Mouse (Mus musculus) C2C12 (cell line): ENCODE measurements at regions not wholly inside any gene's neighbourhood (a gene's known extent, or its start where the extent isn't known, plus 50 kb on each side); places are given as distances from the start of the nearest gene placed in this dataset.

Experiments used
- H3K27me3 ChIP-seq: one replicate; pipeline ENCODE4 v1.6.1; 2011; ENCODE audit not compliant: control insufficient read depth, insufficient read depth, insufficient read length
- H3K36me3 ChIP-seq: one replicate; pipeline ENCODE4 v1.6.1; 2011; ENCODE audit not compliant: control insufficient read depth, insufficient read depth
- H3K4me3 ChIP-seq: one replicate; pipeline ENCODE4 v1.5.1; 2011; ENCODE audit warnings: mild to moderate bottlenecking, control low read depth; ENCODE audit not compliant: poor library complexity, insufficient read depth, severe bottlenecking
- H3K79me2 ChIP-seq: one replicate; pipeline ENCODE4 v1.6.1; 2011; ENCODE audit not compliant: control insufficient read depth, insufficient read depth
- H3K79me3 ChIP-seq: one replicate; pipeline ENCODE4 v1.6.1; 2011; ENCODE audit warnings: low read depth, control low read depth
- H3ac ChIP-seq: one replicate; pipeline ENCODE3; 2011; ENCODE audit warnings: low read depth; ENCODE audit not compliant: control insufficient read depth, insufficient read length
- CEBPB ChIP-seq: IDR thresholded peaks from one replicate; pipeline ENCODE4 v1.6.1; 2011; ENCODE audit warnings: low read depth, mild to moderate bottlenecking, control low read depth, moderate library complexity
- CTCF ChIP-seq: IDR thresholded peaks from one replicate; pipeline ENCODE4 v1.5.1; 2011; ENCODE audit not compliant: control insufficient read depth, insufficient read depth, insufficient read length
- FOSL1 ChIP-seq: IDR thresholded peaks from one replicate; pipeline ENCODE4 v1.8.0; 2011; ENCODE audit warnings: mild to moderate bottlenecking, low read length; ENCODE audit not compliant: poor library complexity, insufficient read depth, severe bottlenecking
- MAX ChIP-seq: IDR thresholded peaks from one replicate; pipeline ENCODE4 v1.6.1; 2011; ENCODE audit warnings: mild to moderate bottlenecking, control low read depth
- MYOD1 ChIP-seq: IDR thresholded peaks from one replicate; pipeline ENCODE4 v1.6.1; 2011; ENCODE audit warnings: low read depth; ENCODE audit not compliant: control insufficient read depth, insufficient read length
- MYOG ChIP-seq: IDR thresholded peaks from one replicate; pipeline ENCODE4 v1.6.1; 2011; ENCODE audit not compliant: control insufficient read depth, insufficient read length; ENCODE audit errors: extremely low read depth
- USF1 ChIP-seq: IDR thresholded peaks from one replicate; pipeline ENCODE4 v1.6.1; 2011; ENCODE audit warnings: low read depth, mild to moderate bottlenecking, control low read depth, moderate library complexity

GRCm38 (mm10) chr2:137257847-137258515 is 141.5 kb upstream of the Jag1 start:
- no peaks in the 10 kb centered on the region for H3K79me2 ChIP-seq
- no peaks in the 10 kb centered on the region for H3K79me3 ChIP-seq
- H3ac ChIP-seq, result no peak overlapping the region
- H3K36me3 ChIP-seq, result no peaks in the 10 kb centered on the region
- no peaks in the 10 kb centered on the region for H3K27me3 ChIP-seq
- TF ChIP-seq MYOD1, result no peak
- no peak for TF ChIP-seq USF1
- TF ChIP-seq FOSL1, result no peak
- TF ChIP-seq MAX, result no peak
- no peak for TF ChIP-seq MYOG
- no peak for TF ChIP-seq CTCF
- TF ChIP-seq CEBPB, result no peak
- H3K4me3 ChIP-seq, result no peak overlapping the region

DNA sequence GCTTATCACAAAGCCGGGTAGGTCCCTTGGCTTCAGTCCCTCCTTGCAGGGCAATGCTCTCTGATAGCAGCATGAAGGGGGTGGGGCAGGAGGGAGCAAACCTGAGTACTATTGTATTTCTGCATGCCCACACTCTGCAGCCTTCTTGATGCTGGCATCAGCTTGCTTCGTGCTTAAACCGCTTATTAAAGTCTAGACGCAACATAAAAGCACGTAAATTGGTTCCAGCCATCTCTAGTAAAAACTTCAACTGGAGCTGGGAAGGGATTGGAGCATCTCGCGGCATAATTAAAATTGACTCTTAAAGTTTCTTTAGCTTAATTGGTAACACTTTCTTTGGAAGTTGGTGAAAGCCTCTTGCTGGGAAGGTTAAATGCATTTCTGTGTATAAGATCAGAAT is 131.5 kb upstream of the Jag1 start:
- no peak overlapping the region for H3K4me3 ChIP-seq
- H3K79me2 ChIP-seq, result no peaks in the 10 kb centered on the region
- no peaks in the 10 kb centered on the region for H3K79me3 ChIP-seq
- no peaks in the 10 kb centered on the region for H3K36me3 ChIP-seq
- H3ac ChIP-seq, result no peak overlapping the region
- TF ChIP-seq MYOD1 (no peak), CEBPB (no peak), FOSL1 (no peak), MYOG (no peak), USF1 (no peak), MAX (no peak), CTCF (no peak)
- H3K27me3 ChIP-seq, result no peaks in the 10 kb centered on the region

- H3K79me3 ChIP-seq, result no peaks in the 10 kb centered on the region
- H3K36me3 ChIP-seq, result no peaks in the 10 kb centered on the region
- H3K27me3 ChIP-seq, result no peaks in the 10 kb centered on the region
- no peak for TF ChIP-seq CEBPB
- TF ChIP-seq MYOD1, result no peak
- TF ChIP-seq MAX, result no peak
- TF ChIP-seq CTCF, result no peak
- no peak for TF ChIP-seq USF1
- H3K4me3 ChIP-seq, result no peak overlapping the region
- no peak overlapping the region for H3ac ChIP-seq
- no peaks in the 10 kb centered on the region for H3K79me2 ChIP-seq
Measured at GRCm38 (mm10) chr2:137244370-137244769, 127.9 kb upstream of the Jag1 start.

- Histone ChIP-seq H3K79me2 (no peaks in the 10 kb centered on the region), H3K27me3 (no peaks in the 10 kb centered on the region), H3K4me3 (no peak overlapping the region), H3K36me3 (no peaks in the 10 kb centered on the region), H3K79me3 (no peaks in the 10 kb centered on the region), H3ac (no peak overlapping the region)
- TF ChIP-seq CEBPB (no peak), MYOG (no peak), FOSL1 (no peak), MYOD1 (no peak), USF1 (no peak), CTCF (no peak), MAX (no peak)
Measured at GRCm38 (mm10) chr2:137243914-137244313, 127.5 kb upstream of the Jag1 start.

DNA sequence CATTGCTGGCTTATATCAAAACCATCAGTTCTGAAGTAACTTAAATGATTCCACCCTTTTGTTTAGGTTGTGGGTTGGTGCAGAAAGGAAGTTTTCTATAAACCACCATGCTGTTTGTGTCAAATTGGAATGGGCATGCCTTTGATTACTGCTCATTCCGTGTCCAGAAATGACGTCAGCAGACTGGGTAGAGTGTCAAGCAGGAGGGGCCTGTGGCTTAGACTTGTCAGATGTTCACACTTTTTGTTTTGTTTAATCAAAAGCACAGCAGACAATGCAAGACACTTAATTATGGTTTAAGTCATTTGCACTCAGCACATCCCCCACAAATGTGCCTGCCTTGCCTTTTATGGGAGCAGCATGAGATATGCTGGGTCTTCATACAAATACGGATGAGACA is 120.5 kb upstream of the Jag1 start:
- Histone ChIP-seq H3K4me3 (no peak overlapping the region), H3ac (no peak overlapping the region), H3K79me2 (no peaks in the 10 kb centered on the region), H3K79me3 (no peaks in the 10 kb centered on the region), H3K27me3 (no peaks in the 10 kb centered on the region), H3K36me3 (no peaks in the 10 kb centered on the region)
- no peak for TF ChIP-seq CEBPB
- no peak for TF ChIP-seq MYOG
- TF ChIP-seq MAX, result no peak
- no peak for TF ChIP-seq CTCF
- no peak for TF ChIP-seq MYOD1
- TF ChIP-seq FOSL1, result no peak
- TF ChIP-seq USF1, result no peak

DNA sequence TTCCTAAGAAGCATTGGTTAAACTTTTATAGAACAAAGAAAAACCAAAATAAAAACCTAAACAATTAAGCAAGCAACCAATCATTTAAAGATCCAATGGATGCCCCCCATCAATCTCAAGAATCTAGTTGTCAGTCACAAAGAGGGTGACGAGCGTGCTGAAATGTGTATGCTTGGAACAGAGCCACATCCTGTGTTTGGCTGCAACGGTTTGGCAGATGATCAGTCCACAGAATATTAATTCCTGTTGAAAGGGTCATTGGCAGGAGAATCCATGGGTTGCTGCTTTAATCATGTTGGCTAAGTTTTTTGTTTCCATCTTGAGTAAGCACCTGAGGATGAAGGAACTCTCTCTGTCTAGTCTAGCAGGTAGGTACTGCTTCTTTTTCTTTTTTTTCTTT is 117.5 kb upstream of the Jag1 start:
- H3K79me3 ChIP-seq, result no peaks in the 10 kb centered on the region
- no peaks in the 10 kb centered on the region for H3K79me2 ChIP-seq
- H3ac ChIP-seq, result no peak overlapping the region
- no peaks in the 10 kb centered on the region for H3K27me3 ChIP-seq
- H3K36me3 ChIP-seq, result no peaks in the 10 kb centered on the region
- H3K4me3 ChIP-seq, result no peak overlapping the region
- TF ChIP-seq MAX (no peak), CEBPB (no peak), FOSL1 (no peak), CTCF (no peak), USF1 (no peak), MYOG (no peak), MYOD1 (no peak)
